Mouse (Mus musculus) cerebellum, adult 2 months (tissue): Measurements from ENCODE around the gene Ltf. TPM values are rescaled to one million over a fixed set of nuclear protein-coding genes. Genes with fewer than 3 reads are reported as not detected.

Experiments
- DNase-seq, 2 experiments: peaks; one replicate each; pipeline ENCODE4 v3.0.0; 2021
- H3K27ac ChIP-seq: fragments of 200-500 bp; 2 replicates; pipeline ENCODE4 v1.5.1; 2012; ENCODE audit warnings: low read length, control low read depth, inconsistent platforms; ENCODE audit not compliant: insufficient read depth
- H3K27me3 ChIP-seq: fragments of 200-500 bp; 2 replicates; pipeline ENCODE4 v1.6.1; 2012; ENCODE audit warnings: inconsistent platforms, mild to moderate bottlenecking, low read length, moderate library complexity; ENCODE audit not compliant: control insufficient read depth, insufficient read depth
- H3K4me1 ChIP-seq: fragments of 200-500 bp; 2 replicates; pipeline ENCODE4 v1.6.1; 2011; ENCODE audit warnings: low read length; ENCODE audit not compliant: control insufficient read depth, insufficient read depth
- H3K4me3 ChIP-seq: fragments of 200-500 bp; replicated peaks from 2 replicates; pipeline ENCODE3; 2011; ENCODE audit warnings: mild to moderate bottlenecking, low read depth, low read length, control low read depth; ENCODE audit not compliant: insufficient read depth
- CTCF ChIP-seq: fragments of 200-500 bp; IDR thresholded peaks from 2 replicates; pipeline ENCODE4 v1.5.1; 2011; ENCODE audit warnings: low read depth, mild to moderate bottlenecking, control low read depth, low read length, moderate library complexity, borderline replicate concordance; ENCODE audit not compliant: insufficient read depth
- POLR2A ChIP-seq: fragments of 200-500 bp; IDR thresholded peaks from 2 replicates; pipeline ENCODE4 v1.6.1; 2011; ENCODE audit warnings: low read length, control low read depth, borderline replicate concordance; ENCODE audit not compliant: insufficient read depth
- WGBS: fragments of 180-500 bp; shearing (Covaris S2); methylation state at CpG from one replicate; pipeline ENCODE4 v1.1.7; 2018; 5-methylcytosine and 5-hydroxymethylcytosine counted together
- polyA plus RNA-seq: library from polyadenylated mRNA; depleted of rRNA; stranded (reverse); fragments of >200 nt; gene quantifications from 2 replicates; pipeline ENCODE4 v1.2.3, GENCODE M21; 2012; rRNA removed

Gene Ltf
- polyA plus RNA-seq, 1 experiment, result 1.6 TPM

DNA sequence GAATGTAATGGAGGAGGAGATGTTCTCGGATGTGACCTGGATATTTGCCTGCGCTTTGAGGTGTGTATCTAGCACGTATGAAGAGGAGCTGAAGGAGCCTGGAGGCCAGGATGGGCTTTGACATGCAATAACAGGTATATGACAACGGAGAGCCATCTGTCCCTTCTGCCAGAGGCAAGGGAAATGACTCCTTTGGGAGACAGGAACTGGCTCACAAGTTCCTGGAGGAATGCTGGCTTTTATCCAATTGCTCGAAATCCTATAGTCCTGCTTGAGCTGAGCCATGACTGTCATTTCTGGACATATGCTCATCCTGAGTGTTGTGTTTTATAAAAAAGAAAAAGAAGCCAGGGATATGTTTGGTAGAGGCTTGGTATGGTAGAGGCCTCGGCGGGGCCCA is 69.8 kb downstream of the Ltf start:
- TF ChIP-seq POLR2A (no peak), CTCF (no peak)
- 25% methylated on average over 7 of the region's 7 CpGs for WGBS
- H3K4me3 ChIP-seq, result no peak overlapping the region

More for the DNA sequence above, 69.8 kb downstream of the Ltf start:
- Histone ChIP-seq H3K27me3 (no peaks in the 10 kb centered on the region), H3K4me1 (no peaks in the 10 kb centered on the region), H3K27ac (no peak overlapping the region)
- no peak for DNase-seq

Other genes with a start within 250 kb of the Ltf start
- not detected in 2 replicates for gene Prss42, start 221.1 kb upstream of the Ltf start, polyA plus RNA-seq
- gene Prss44, start 205.3 kb upstream of the Ltf start, polyA plus RNA-seq, result not detected in 2 replicates
- gene Prss43, start 192.6 kb upstream of the Ltf start, polyA plus RNA-seq, result 0.08 and 0.10 TPM in 2 replicates
- 0.25 and 0.43 TPM in 2 replicates for gene Prss45, start 184.7 kb upstream of the Ltf start, polyA plus RNA-seq
- not detected in 2 replicates for gene Prss46, start 174.8 kb upstream of the Ltf start, polyA plus RNA-seq
- 0.71 and 0.72 TPM in 2 replicates for gene Prss50, start 161.3 kb upstream of the Ltf start, polyA plus RNA-seq
- 15.1 and 15.8 TPM in 2 replicates for gene Als2cl, start 139.4 kb upstream of the Ltf start, polyA plus RNA-seq
- gene Tmie, start 139.2 kb upstream of the Ltf start, polyA plus RNA-seq, result 3.7 and 4.4 TPM in 2 replicates
- gene Fam240a, start 102.4 kb upstream of the Ltf start, polyA plus RNA-seq, result not detected in 2 replicates
- gene Tdgf1, start 73.1 kb upstream of the Ltf start, polyA plus RNA-seq, result 7.2 and 7.5 TPM in 2 replicates
- 3.2 and 3.5 TPM in 2 replicates for gene Lrrc2, start 67.7 kb upstream of the Ltf start, polyA plus RNA-seq
- 0.34 and 0.63 TPM in 2 replicates for gene Rtp3, start 28.7 kb upstream of the Ltf start, polyA plus RNA-seq
- gene Ccrl2, start 38.2 kb downstream of the Ltf start, polyA plus RNA-seq, result 1.1 and 2.2 TPM in 2 replicates
- gene Lrrfip2, start 98.3 kb downstream of the Ltf start, polyA plus RNA-seq, result 62.8 and 63.1 TPM in 2 replicates